Mouse (Mus musculus): Measurements from ENCODE around the gene Col9a3. TPM values are rescaled to one million over a fixed set of nuclear protein-coding genes. Genes with fewer than 3 reads are reported as not detected.

The Col9a3 gene
- polyA plus RNA-seq (2016; fragmentation: Nextera tagmentation; extraction: Ambion mirVana), result 12.2 and 12.3 TPM in 2 replicates

DNA sequence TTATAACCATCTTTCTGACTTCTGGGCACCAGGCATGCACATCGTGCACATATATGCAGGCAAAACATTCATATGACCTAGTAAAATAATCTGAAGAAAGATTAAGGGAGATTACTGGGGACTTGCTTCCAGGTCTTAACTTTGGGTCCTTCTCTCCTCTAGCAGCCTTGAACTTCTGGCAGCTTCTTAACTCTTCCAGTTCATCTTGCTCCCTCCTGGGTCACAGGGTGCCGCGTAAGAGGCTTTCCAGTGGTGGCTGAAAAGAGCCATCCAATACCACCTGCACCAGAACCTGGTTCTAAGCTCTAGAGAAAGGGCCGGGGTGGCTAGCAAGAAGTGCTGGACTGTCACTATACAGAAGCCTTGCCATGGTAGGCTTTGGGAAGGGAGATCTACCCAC, at the start of gene Col9a3:
Col9a3 (plus strand) TSS at position 301 of the 400 bp plus-strand sequence.
- Histone ChIP-seq H3K9me3 (no peaks in the 10 kb centered on the region), H3K27me3 (replicated peaks; ENCODE audit: low read depth, poor library complexity, severe bottlenecking) (peaks cover 53% of the 10 kb centered on the region), H3K4me1 (peaks cover 35% of the 10 kb centered on the region), H3K4me3 (peak within 1 kb of the TSS; percentile 54), H3K27ac (replicated peaks) (peak within 1 kb of the TSS; percentile 36), H3K36me3 (replicated peaks) (peaks cover 42% of the 10 kb centered on the region)
- DNase-seq (ENCODE audit: low spot score), result no peak
- WGBS, result 47% methylated on average over 4 of the region's 4 CpGs

DNA sequence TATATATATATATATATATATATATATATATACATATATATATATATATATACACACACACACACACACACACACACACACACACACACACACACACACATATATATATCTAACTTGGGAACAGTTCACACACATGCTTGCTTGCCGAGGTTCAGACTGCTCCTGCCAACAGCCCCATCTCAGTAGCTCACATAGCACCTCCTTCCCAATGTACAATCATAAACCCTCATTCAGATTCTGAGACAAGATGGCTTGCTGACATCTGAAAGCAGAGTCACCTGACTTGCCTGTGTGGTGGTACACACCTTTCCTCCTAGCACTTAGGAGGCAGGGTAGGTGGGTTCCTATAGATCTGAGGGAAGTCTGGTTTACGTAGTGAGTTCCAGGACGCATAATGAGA, 45.2 kb upstream of the Col9a3 start:
- H3K9me3 ChIP-seq, result no peaks in the 10 kb centered on the region
- no peak for DNase-seq (ENCODE audit: low spot score)
- H3K4me3 ChIP-seq, result no peak overlapping the region
- H3K4me1 ChIP-seq, result peaks cover 8% of the 10 kb centered on the region
- no peak overlapping the region for H3K27ac ChIP-seq (replicated peaks)
- 82% methylated on average over 3 of the region's 3 CpGs for WGBS
- no peaks in the 10 kb centered on the region for H3K36me3 ChIP-seq (replicated peaks)
- H3K27me3 ChIP-seq (replicated peaks; ENCODE audit: low read depth, poor library complexity, severe bottlenecking), result no peaks in the 10 kb centered on the region

DNA sequence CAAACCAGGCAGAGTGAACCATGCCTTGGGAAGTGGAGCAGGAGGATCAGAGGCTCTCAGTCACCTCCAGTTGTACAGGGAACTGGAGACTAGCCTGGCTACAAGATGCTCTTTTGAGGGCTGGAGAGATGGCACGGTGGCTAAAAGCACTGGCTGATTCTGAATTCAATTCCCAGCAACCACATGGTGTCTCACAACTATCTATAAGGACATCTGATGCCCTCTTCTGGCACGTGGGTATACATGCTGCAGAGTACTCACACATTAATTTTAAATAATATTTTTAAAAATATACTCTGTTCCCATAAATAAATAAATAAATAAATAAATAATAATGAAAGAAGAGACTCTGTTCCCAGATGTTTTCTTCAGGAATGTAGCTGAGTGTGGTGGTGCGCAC, 42.4 kb upstream of the Col9a3 start:
- WGBS, result 51% methylated on average over 3 of the region's 3 CpGs
- Histone ChIP-seq H3K9me3 (no peaks in the 10 kb centered on the region), H3K4me1 (no peaks in the 10 kb centered on the region), H3K36me3 (replicated peaks) (no peaks in the 10 kb centered on the region), H3K4me3 (no peak overlapping the region), H3K27me3 (replicated peaks; ENCODE audit: low read depth, poor library complexity, severe bottlenecking) (no peaks in the 10 kb centered on the region), H3K27ac (replicated peaks) (no peak overlapping the region)
- DNase-seq (ENCODE audit: low spot score), result no peak

DNA sequence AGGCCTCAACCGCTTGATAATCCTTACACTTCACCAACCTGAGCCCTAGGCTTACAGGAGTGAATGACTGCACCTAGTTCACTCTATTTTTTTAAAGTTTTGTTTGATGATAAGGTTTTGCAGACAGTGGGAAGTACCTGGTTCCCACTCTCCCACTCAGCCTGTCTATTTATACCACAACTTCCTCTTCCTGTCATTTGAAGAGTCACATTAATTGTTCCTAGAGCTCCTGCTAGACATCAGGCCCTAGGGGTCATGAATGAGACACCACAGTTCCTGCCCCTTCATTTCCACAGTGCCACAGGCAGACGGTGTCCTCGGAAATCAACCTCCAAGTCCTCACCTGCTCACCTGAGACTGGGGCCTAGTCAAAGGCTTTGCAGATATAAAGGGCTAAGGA, 41.1 kb upstream of the Col9a3 start:
- 81% methylated on average over 3 of the region's 3 CpGs for WGBS
- H3K36me3 ChIP-seq (replicated peaks), result no peaks in the 10 kb centered on the region
- H3K4me1 ChIP-seq, result no peaks in the 10 kb centered on the region
- H3K9me3 ChIP-seq, result no peaks in the 10 kb centered on the region
- no peak for DNase-seq (ENCODE audit: low spot score)
- H3K4me3 ChIP-seq, result no peak overlapping the region
- H3K27ac ChIP-seq (replicated peaks), result no peak overlapping the region
- no peaks in the 10 kb centered on the region; the same call in 1 of the 2 replicates for H3K27me3 ChIP-seq (replicated peaks; ENCODE audit: low read depth, poor library complexity, severe bottlenecking)

DNA sequence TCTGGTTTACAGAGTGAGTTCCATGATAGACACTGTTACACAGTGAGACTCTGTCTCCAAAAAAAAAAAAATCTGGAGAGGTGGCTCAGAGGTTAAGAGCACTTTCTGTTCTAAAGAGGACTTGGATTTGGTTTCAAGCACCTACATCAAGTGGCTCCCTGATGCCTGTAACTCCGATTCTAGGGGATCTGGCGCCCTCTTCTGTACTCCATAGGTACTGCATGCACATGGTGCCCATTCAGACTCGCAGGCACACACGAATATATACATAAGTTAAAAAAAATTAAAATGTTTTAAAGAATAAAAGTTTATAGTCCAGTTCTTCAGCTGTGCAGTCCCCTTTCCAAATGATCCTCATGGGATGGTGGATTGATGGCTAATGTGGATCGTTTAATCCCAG, 37.3 kb upstream of the Col9a3 start:
- no peaks in the 10 kb centered on the region for H3K9me3 ChIP-seq
- 0 out of 2 replicates have a peak, but pooled peaks cover 3% of the 10 kb centered on the region for H3K4me1 ChIP-seq
- no peak overlapping the region for H3K4me3 ChIP-seq
- no peaks in the 10 kb centered on the region; the same call in 1 of the 2 replicates for H3K27me3 ChIP-seq (replicated peaks; ENCODE audit: low read depth, poor library complexity, severe bottlenecking)
- WGBS, result 53% methylated on average over 5 of the region's 5 CpGs
- no peaks in the 10 kb centered on the region for H3K36me3 ChIP-seq (replicated peaks)
- no peak for DNase-seq (ENCODE audit: low spot score)
- H3K27ac ChIP-seq (replicated peaks), result no peak overlapping the region

DNA sequence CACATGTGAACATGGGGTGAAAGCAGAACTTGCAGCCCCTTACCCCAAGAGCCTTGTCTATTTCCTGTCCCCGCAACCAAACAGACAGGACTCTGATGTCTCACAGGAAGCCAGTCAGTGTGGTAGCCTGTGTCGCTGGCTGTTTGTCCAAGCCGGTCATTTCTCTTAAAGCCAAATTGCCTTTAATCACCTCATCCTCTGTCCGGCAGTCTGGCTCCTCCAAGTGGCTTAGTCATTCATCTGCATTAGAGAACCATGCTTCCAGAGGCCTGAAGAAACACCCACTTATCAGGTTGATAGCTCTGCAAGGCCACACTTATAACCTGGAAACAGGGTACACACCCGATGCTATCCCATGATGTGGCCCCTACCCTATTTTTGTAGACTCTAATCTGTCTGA, 35.4 kb upstream of the Col9a3 start:
- 64% methylated on average over 5 of the region's 5 CpGs for WGBS
- no peaks in the 10 kb centered on the region for H3K9me3 ChIP-seq
- H3K27ac ChIP-seq (replicated peaks), result no peak overlapping the region
- H3K36me3 ChIP-seq (replicated peaks), result no peaks in the 10 kb centered on the region
- DNase-seq (ENCODE audit: low spot score), result no peak
- no peaks in the 10 kb centered on the region; the same call in 1 of the 2 replicates for H3K27me3 ChIP-seq (replicated peaks; ENCODE audit: low read depth, poor library complexity, severe bottlenecking)
- H3K4me1 ChIP-seq, result 0 out of 2 replicates have a peak, but pooled peaks cover 3% of the 10 kb centered on the region
- H3K4me3 ChIP-seq, result no peak overlapping the region

DNA sequence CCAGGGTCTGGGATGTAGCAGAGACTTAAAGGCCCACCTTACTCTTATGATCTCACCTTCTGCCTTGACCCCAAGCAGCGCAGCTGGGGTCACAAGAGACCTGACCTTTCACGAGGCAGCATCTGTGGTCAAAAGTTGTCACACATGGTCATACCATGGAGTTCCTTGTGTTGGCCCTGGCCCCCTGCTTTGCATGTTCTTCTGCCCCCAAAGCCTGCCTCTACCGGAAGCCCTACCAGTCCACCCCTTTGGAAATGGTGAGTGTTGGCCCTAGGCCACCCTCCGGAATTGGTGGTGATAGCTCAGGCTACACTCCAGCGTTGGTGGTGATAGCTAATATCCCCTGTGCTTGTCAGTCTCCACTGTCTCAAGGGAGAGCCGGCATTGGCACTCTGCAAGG, 34.3 kb upstream of the Col9a3 start:
- 0 out of 2 replicates have a peak, but pooled peaks cover 3% of the 10 kb centered on the region for H3K4me1 ChIP-seq
- no peak overlapping the region for H3K27ac ChIP-seq (replicated peaks)
- H3K27me3 ChIP-seq (replicated peaks; ENCODE audit: low read depth, poor library complexity, severe bottlenecking), result no peaks in the 10 kb centered on the region; the same call in 1 of the 2 replicates
- no peaks in the 10 kb centered on the region for H3K9me3 ChIP-seq
- H3K4me3 ChIP-seq, result no peak overlapping the region
- H3K36me3 ChIP-seq (replicated peaks), result no peaks in the 10 kb centered on the region
- no peak for DNase-seq (ENCODE audit: low spot score)
- 69% methylated on average over 6 of the region's 6 CpGs for WGBS

DNA sequence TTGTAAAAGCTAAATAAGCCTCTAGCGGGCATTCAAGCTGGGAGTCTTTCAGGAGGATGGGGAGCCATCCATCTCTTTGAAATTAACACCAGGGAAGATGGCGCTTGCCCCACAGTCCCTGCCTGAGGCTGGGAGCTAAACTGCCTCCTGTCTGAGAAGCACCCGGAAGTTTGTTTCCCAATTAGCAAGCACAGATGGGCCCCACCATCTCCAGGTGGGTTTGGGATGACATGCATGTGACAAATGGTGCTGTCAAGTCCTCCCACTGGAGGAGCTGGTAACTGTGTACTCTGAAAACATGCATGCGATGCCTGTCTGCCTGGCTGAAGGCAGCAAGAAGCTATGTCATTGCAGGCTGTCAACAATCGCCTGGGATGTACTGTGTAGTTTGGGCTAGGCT, 33.7 kb upstream of the Col9a3 start:
- H3K27me3 ChIP-seq (replicated peaks; ENCODE audit: low read depth, poor library complexity, severe bottlenecking), result no peaks in the 10 kb centered on the region; the same call in 1 of the 2 replicates
- no peak overlapping the region for H3K4me3 ChIP-seq
- DNase-seq (ENCODE audit: low spot score), result no peak
- 54% methylated on average over 5 of the region's 5 CpGs for WGBS
- no peak overlapping the region for H3K27ac ChIP-seq (replicated peaks)
- H3K9me3 ChIP-seq, result no peaks in the 10 kb centered on the region
- 0 out of 2 replicates have a peak, but pooled peaks cover 3% of the 10 kb centered on the region for H3K4me1 ChIP-seq
- H3K36me3 ChIP-seq (replicated peaks), result no peaks in the 10 kb centered on the region

DNA sequence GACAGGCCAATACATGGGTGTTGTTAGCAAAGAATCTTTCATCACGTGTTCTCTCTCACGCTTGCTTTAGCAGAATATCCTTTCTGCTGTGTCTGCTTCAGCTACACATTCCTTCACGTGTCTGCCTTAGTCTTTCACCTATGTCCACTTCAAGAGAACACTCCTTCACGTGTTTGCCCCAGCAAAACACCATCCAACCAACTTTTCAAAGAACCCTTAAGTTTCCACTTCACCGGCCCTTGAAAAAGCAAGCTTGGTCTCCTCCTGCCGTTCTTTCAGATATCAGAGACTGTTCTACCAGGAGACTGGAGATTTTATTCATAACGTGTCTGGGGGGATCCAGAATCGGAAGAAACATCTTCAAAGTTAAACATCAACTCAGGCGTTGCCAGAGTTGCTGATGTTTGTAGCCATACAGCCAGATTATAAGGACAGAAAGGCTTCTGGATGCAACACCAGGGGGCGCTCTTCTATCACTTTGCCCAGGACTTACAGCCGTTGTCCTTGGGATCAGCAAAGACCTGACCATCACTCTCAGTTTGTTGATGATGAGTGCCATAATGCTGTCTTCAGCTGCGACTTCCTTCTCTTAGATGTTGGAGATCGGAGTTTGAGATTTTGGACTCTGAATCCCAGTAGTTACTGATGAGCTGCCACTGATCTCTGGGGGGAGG, 31.2 kb upstream of the Col9a3 start:
- H3K36me3 ChIP-seq (replicated peaks), result no peaks in the 10 kb centered on the region
- H3K4me1 ChIP-seq, result 0 out of 2 replicates have a peak, but pooled peaks cover 3% of the 10 kb centered on the region
- DNase-seq (ENCODE audit: low spot score), result peak; percentile 77
- no peak overlapping the region for H3K27ac ChIP-seq (replicated peaks)
- peaks cover 14% of the 10 kb centered on the region; the same call in 1 of the 2 replicates for H3K27me3 ChIP-seq (replicated peaks; ENCODE audit: low read depth, poor library complexity, severe bottlenecking)
- no peaks in the 10 kb centered on the region for H3K9me3 ChIP-seq
- no peak overlapping the region for H3K4me3 ChIP-seq
- WGBS, result 37% methylated on average over 13 of the region's 13 CpGs

DNA sequence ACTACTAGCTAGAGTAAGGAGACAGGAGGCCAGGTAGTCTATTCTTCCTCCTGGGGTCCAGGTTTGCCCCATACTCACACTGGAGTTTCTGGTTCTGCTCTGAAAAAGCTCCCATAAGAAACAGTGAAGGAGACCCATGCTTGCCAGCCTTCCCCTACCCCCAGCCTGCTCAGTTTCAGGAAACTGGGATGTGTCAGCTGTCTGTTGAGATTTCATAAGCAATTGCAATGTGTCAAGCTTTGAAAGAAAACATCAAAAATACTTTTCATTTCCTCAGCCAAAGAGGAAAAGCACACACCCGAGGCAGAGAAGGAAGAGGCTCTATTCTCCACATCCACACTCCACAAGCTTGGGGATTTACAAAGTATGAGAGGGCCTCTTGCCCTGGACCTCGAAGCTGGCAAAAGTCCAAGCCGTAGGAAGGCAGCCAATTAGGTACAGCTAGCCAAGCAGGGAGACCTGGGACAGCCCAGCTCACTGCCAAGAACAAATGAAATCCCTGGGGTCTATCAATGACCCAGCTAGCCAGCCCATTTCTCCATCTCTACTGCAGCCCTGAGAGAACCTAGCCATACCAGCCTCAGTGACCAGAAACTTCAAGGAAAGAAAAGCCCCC, 28.5 kb upstream of the Col9a3 start:
- Histone ChIP-seq H3K4me1 (no peaks in the 10 kb centered on the region), H3K27ac (replicated peaks) (no peak overlapping the region), H3K27me3 (replicated peaks; ENCODE audit: low read depth, poor library complexity, severe bottlenecking) (peaks cover 14% of the 10 kb centered on the region; the same call in 1 of the 2 replicates), H3K9me3 (no peaks in the 10 kb centered on the region), H3K4me3 (no peak overlapping the region), H3K36me3 (replicated peaks) (no peaks in the 10 kb centered on the region)
- 65% methylated on average over 3 of the region's 3 CpGs for WGBS
- DNase-seq (ENCODE audit: low spot score), result no peak

DNA sequence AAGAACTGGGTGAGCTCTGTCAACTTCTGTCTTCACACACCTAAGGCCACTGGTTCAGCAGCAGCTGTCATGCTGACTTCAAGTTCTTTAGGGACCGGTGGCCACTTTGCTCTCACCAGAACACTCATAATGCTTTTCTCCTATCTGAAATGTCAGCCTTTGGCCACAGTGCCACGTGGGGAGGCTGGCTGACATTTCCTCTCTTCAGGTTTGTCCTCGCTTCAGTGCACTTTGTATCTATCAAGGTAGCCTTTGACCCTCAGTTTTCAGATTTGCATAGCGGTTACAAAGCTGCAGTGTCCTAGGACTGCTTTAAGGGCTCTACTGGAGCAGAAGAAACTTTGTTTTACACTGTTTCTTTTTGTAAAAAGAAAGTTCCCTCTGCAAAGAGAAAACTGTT, 21.1 kb upstream of the Col9a3 start:
- H3K27me3 ChIP-seq (replicated peaks; ENCODE audit: low read depth, poor library complexity, severe bottlenecking), result 0 out of 2 replicates have a peak, but pooled peaks cover 3% of the 10 kb centered on the region
- H3K9me3 ChIP-seq, result no peaks in the 10 kb centered on the region
- DNase-seq (ENCODE audit: low spot score), result no peak
- 53% methylated on average over 4 of the region's 4 CpGs for WGBS
- no peak overlapping the region for H3K27ac ChIP-seq (replicated peaks)
- H3K4me1 ChIP-seq, result no peaks in the 10 kb centered on the region
- H3K36me3 ChIP-seq (replicated peaks), result no peaks in the 10 kb centered on the region
- no peak overlapping the region for H3K4me3 ChIP-seq

DNA sequence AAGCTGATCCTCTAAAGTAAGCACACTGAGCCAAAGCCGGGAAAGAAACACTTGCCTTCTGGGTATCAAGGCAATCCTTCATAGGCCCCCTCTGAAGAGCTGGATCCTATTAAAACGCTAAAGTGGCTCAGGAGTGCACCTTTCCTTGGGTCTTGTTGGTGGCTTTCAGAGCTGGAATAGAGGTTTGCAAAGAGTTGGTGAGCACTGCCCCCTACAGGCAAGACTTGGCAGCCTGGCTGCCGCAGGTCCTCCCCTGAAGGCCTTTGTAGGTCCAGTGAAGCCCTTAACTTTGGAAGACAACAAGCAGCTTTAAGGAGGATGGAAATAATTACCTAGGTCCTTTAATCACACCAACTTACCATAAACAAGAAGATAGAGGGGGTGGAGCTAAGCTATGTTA, 18.9 kb upstream of the Col9a3 start:
- WGBS, result 6% methylated on average over 3 of the region's 3 CpGs
- Histone ChIP-seq H3K27ac (replicated peaks) (no peak overlapping the region), H3K4me3 (no peak overlapping the region), H3K4me1 (peaks cover 14% of the 10 kb centered on the region), H3K27me3 (replicated peaks; ENCODE audit: low read depth, poor library complexity, severe bottlenecking) (0 out of 2 replicates have a peak, but pooled peaks cover 3% of the 10 kb centered on the region), H3K36me3 (replicated peaks) (no peaks in the 10 kb centered on the region), H3K9me3 (no peaks in the 10 kb centered on the region)
- DNase-seq (ENCODE audit: low spot score), result peak; percentile 79

DNA sequence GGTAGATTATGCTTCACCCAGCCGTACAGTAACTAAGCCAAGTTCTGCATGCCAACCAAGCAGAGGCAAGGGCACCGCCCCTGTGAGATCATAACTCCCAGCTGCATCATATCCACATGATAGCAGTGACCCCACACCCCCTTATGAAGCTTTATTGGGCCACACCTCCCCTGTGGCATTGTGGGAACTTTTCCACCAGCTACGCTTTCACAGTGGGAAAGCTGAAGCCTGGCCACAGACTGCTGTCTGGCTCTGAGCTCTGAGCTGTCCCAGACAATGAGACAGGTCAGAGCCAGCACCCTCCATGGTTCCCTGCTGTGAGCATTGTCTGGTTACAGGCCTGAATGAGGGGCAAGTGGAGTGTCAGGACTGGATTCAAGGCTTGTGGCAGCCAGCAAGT, 16.6 kb upstream of the Col9a3 start, which contains the start of gene Mrgbp:
Mrgbp (plus strand) TSS at position 303 of the 400 bp plus-strand sequence.
- Histone ChIP-seq H3K4me3 (no peak within 1 kb of the TSS), H3K27ac (replicated peaks) (no peak within 1 kb of the TSS), H3K36me3 (replicated peaks) (peaks cover 22% of the 10 kb centered on the region), H3K9me3 (no peaks in the 10 kb centered on the region), H3K4me1 (peaks cover 24% of the 10 kb centered on the region), H3K27me3 (replicated peaks; ENCODE audit: low read depth, poor library complexity, severe bottlenecking) (0 out of 2 replicates have a peak, but pooled peaks cover 3% of the 10 kb centered on the region)
- 88% methylated on average over 3 of the region's 3 CpGs for WGBS
- DNase-seq (ENCODE audit: low spot score), result no peak
